ENCODE assay signal across 8 mouse cellular contexts in genomic region chr13:32611551-32612295, GRCm38 (mm10).
DNase-seq lines count a peak whose midpoint lies in the region; ATAC-seq and TF ChIP-seq lines count a peak whose summit lies in the region.

No protein-coding gene starts in this region.

- no peak for TF ChIP-seq EP300 in lung, postnatal 0 days (IDR thresholded peaks at IDR 0.05)

- H3K9ac ChIP-seq in lung, postnatal 0 days (replicated peaks; ENCODE audit: low read depth): no peak overlapping the region

- peak overlapping the region; percentile 52; the same call in 1 of the 2 replicates for H3K27ac ChIP-seq in lung, postnatal 0 days (ENCODE audit: low read length)
- peak overlapping the region; percentile 43 for H3K27ac ChIP-seq in spleen, adult 2 months (ENCODE audit: insufficient read depth, low read length)

- TF ChIP-seq POLR2A in lung, adult 2 months (IDR thresholded peaks at IDR 0.05; ENCODE audit: borderline replicate concordance, extremely low read depth, low read depth, low read length): no peak
- TF ChIP-seq POLR2A in spleen, adult 2 months (IDR thresholded peaks at IDR 0.05; ENCODE audit: low read depth, low read length): no peak

- no peak for TF ChIP-seq CTCF in lung, postnatal 0 days (IDR thresholded peaks at IDR 0.05)
- no peak for TF ChIP-seq CTCF in lung, adult 2 months (IDR thresholded peaks at IDR 0.05; ENCODE audit: insufficient read depth, low read length)
- no peak for TF ChIP-seq CTCF in spleen, adult 2 months (IDR thresholded peaks at IDR 0.05; ENCODE audit: extremely low read depth, insufficient read depth, insufficient read length, insufficient replicate concordance)

- 43% methylated on average over 13 of the region's 13 CpGs for WGBS in lung, postnatal 0 days
- WGBS in lung, adult 2 months: 37% methylated on average over 13 of the region's 13 CpGs
- WGBS in spleen, adult 2 months: 21% methylated on average over 13 of the region's 13 CpGs

- H3K4me1 ChIP-seq in lung, postnatal 0 days (ENCODE audit: insufficient read depth, low read depth, low read length): no peaks in the 10 kb centered on the region
- no peaks in the 10 kb centered on the region for H3K4me1 ChIP-seq in lung, adult 2 months (ENCODE audit: control insufficient read depth, insufficient read depth, low read length)
- peaks cover 9% of the 10 kb centered on the region for H3K4me1 ChIP-seq in spleen, adult 2 months (ENCODE audit: control insufficient read depth, insufficient read depth, insufficient read length)

- H3K36me3 ChIP-seq in lung, postnatal 0 days (ENCODE audit: insufficient read depth, low read length): no peaks in the 10 kb centered on the region
- no peaks in the 10 kb centered on the region for H3K36me3 ChIP-seq in spleen, adult 2 months (ENCODE audit: control insufficient read depth, insufficient read depth, low read length)

- peak; percentile 6 for DNase-seq in adrenal gland, postnatal 10 days
- DNase-seq in adrenal gland, postnatal 4 days (ENCODE audit: low spot score in 2 of 2): no peak
- DNase-seq in lung, postnatal 0 days (ENCODE audit: low spot score): peak; percentile 11
- DNase-seq in lung, adult 2 months: no peak
- DNase-seq in fibroblast of lung, adult 2 months (ENCODE audit: low read depth): peak; percentile 67
- peak; percentile 52 to 60 for DNase-seq in spleen, adult 2 months (ENCODE audit: low read depth in 1 of 2, low spot score in 2 of 2)
- DNase-seq in layer of hippocampus, adult 9-11 months: no peak
- no peak for DNase-seq in cerebellum, postnatal 25 days

- H3K4me2 ChIP-seq in lung, postnatal 0 days (replicated peaks; ENCODE audit: low read depth, low read length): no peak overlapping the region

- H3K27me3 ChIP-seq in lung, postnatal 0 days (replicated peaks; ENCODE audit: insufficient read depth, low read length): no peaks in the 10 kb centered on the region
- no peaks in the 10 kb centered on the region for H3K27me3 ChIP-seq in spleen, adult 2 months (ENCODE audit: control insufficient read depth, insufficient read depth, low read length)

- peak; percentile 42; the same call in 1 of the 2 replicates for ATAC-seq in lung, postnatal 0 days

- no peaks in the 10 kb centered on the region for H3K9me3 ChIP-seq in lung, postnatal 0 days (ENCODE audit: low read length)

- H3K4me3 ChIP-seq in lung, postnatal 0 days (ENCODE audit: low read depth, low read length): no peak overlapping the region
- H3K4me3 ChIP-seq in lung, adult 2 months (replicated peaks; ENCODE audit: extremely low read depth, low read depth, low read length): no peak overlapping the region
- 0 out of 2 replicates have a peak overlapping the region, but pooled peaks have one; percentile 10 for H3K4me3 ChIP-seq in spleen, adult 2 months (ENCODE audit: extremely low read depth, insufficient read depth, insufficient read length)

Comparison
In these comparisons a context has a peak if more than half of its experiments do, and no peak if none do; other contexts are left out.
1. DNase-seq: peak in adrenal gland, postnatal 10 days (single experiment), lung, postnatal 0 days (single experiment), fibroblast of lung, adult 2 months (single experiment) and spleen, adult 2 months (2 of 2); none in adrenal gland, postnatal 4 days (0 of 2), lung, adult 2 months (single experiment), layer of hippocampus, adult 9-11 months (single experiment) and cerebellum, postnatal 25 days (0 of 2).